Mouse (Mus musculus) embryonic stem cell, embryonic (primary cell): ENCODE data around the gene Rho.

Source experiments
- CTCF ChIA-PET, 4 experiments: fragments of 300-600 bp in 2 of 4; fragments of 350-600 bp in 2 of 4; sonication (Branson Sonifier 250); formaldehyde crosslinking; loops; one replicate each; lab custom pipeline; 2022; ENCODE audit warnings: inconsistent platforms in 2 of 4; lab: Charles Lee
- POLR2A ChIA-PET, 4 experiments: fragments of 300-600 bp in 2 of 4; fragments of 350-600 bp in 2 of 4; sonication (Branson Sonifier 250); formaldehyde crosslinking; loops; one replicate each; lab custom pipeline; 2022; ENCODE audit warnings: antibody characterized with exemption in 4 of 4, inconsistent platforms in 1 of 4; lab: Charles Lee

Rho gene

GRCm38 (mm10) chr6:115931639-115932038, at the start of gene Rho:
TSS of gene Rho (plus strand) at chr6:115931748.
- POLR2A ChIA-PET, result interaction anchor here in 1 of 4 experiments (1.3 kb wide), 1 partner anchor 12 kb away, joined by 3 read pairs; no protein-coding TSS in a partner anchor
- CTCF ChIA-PET, result interaction anchor here in 2 of 4 experiments (0.5 to 1.3 kb wide), 3 partner anchors 30 to 144 kb away, joined by 3 to 6 read pairs (median 5); no protein-coding TSS in a partner anchor

- POLR2A ChIA-PET, result interaction anchor here in 1 of 4 experiments (0.5 to 0.9 kb wide), 2 partner anchors 30 to 322 kb away, joined by 3 read pairs; partner anchors contain the start of gene Ift122
Observed at GRCm38 (mm10) chr6:115884018-115884417, 47.5 kb upstream of the Rho start.

GRCm38 (mm10) chr6:115886894-115887293, 44.7 kb upstream of the Rho start:
- CTCF ChIA-PET, result interaction anchor here in 3 of 4 experiments (0.6 to 2.9 kb wide), 6 partner anchors 14 to 250 kb away, joined by 3 to 9 read pairs (median 4); partner anchors contain the start of genes Efcab12 (in 1 of the 3), Ift122 (in 1 of the 3) and Mbd4 (in 1 of the 3)

More at GRCm38 (mm10) chr6:115884018-115884417, 47.5 kb upstream of the Rho start:
- CTCF ChIA-PET, result no interaction called here

DNA sequence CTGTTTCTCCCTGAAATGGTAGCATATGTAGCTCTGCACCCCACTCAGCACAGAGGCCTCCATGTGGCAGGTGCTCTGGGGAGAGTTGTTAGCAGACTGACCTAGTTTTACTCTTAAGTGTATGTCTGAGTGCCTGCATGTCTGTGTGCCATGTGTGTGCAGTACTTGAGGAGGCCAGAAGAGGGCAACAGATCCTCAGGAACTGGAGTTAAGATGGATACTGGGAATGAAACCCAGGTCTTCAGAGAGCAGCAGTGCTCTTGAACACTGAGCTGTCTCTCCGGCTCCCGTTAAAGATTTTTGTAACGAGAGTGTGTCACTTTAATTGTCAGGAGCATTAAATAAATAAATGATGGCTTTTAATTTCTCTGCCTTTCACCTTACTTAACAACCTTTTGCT, 43.3 kb upstream of the Rho start:
- CTCF ChIA-PET, result interaction anchor here (0.6 to 2.9 kb wide), 20 partner anchors 9 to 744 kb away, joined by 3 to 9 read pairs (median 3); partner anchors contain the start of genes Ift122 (in 1 of the 4) and Mbd4 (in 1 of the 4)
- POLR2A ChIA-PET, result interaction anchor here in 2 of 4 experiments (0.6 to 3.7 kb wide), 9 partner anchors 10 to 733 kb away, joined by 3 to 22 read pairs (median 5); partner anchors contain the start of genes Ift122 (in 1 of the 2), Mbd4 (in 1 of the 2) and Plxnd1 (in 1 of the 2)

More at GRCm38 (mm10) chr6:115886894-115887293, 44.7 kb upstream of the Rho start:
- POLR2A ChIA-PET, result interaction anchor here in 3 of 4 experiments (0.6 to 3.7 kb wide), 20 partner anchors 9 to 311 kb away, joined by 3 to 22 read pairs (median 4); partner anchors contain the start of genes Ift122 (in 2 of the 3), Mbd4 (in 2 of the 3), Efcab12 (in 1 of the 3) and Plxnd1 (in 1 of the 3)

- POLR2A ChIA-PET, result interaction anchor here in 1 of 4 experiments (1.4 kb wide), 1 partner anchor 317 kb away, joined by 3 read pairs; the partner anchor contains the start of gene Washc2
- CTCF ChIA-PET, result interaction anchor here in 1 of 4 experiments (1.2 to 1.5 kb wide), 2 partner anchors 11 to 92 kb away, joined by 4 read pairs; no protein-coding TSS in a partner anchor
Observed at GRCm38 (mm10) chr6:115890601-115891000, 40.9 kb upstream of the Rho start.

GRCm38 (mm10) chr6:115891061-115891460, 40.5 kb upstream of the Rho start:
- ChIA-PET POLR2A (interaction anchor here in 1 of 4 experiments (1.4 kb wide), 1 partner anchor 317 kb away, joined by 3 read pairs; the partner anchor contains the start of gene Washc2), CTCF (interaction anchor here in 1 of 4 experiments (1.2 to 1.5 kb wide), 2 partner anchors 10 to 92 kb away, joined by 4 read pairs; no protein-coding TSS in a partner anchor)

DNA sequence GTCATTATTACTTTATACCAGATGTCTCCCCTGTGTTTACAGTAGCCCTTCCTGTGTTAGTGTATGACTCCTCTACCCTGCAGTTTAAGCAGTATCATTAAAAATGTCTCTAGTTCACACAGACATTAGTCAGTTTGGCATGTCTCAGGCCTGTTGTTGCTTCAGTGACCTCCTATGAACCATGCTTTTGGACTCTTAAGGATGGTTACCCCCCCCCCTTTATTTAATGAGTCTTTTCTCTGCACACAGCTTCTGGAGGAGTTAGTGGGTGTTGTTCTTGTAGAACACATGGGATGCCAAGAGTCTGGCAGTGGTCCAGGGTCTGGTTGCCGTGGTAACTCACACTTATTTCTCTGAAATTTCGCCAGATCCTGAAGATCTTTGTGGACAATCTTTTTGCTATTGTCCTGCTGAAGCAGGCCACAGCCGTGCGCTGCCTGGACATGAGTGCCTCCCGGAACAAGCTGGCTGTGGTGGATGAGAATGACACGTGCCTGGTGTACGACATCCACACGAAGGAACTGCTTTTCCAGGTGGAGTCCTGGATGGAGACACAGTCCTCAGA, 40.0 kb upstream of the Rho start:
- CTCF ChIA-PET, result interaction anchor here in 1 of 4 experiments (1.3 kb wide), 1 partner anchor 678 kb away, joined by 3 read pairs; no protein-coding TSS in a partner anchor

GRCm38 (mm10) chr6:115892363-115892762, 39.2 kb upstream of the Rho start:
- ChIA-PET CTCF (interaction anchor here in 1 of 4 experiments (1.3 kb wide), 1 partner anchor 677 kb away, joined by 3 read pairs; no protein-coding TSS in a partner anchor), POLR2A (interaction anchor here in 1 of 4 experiments (0.6 kb wide), 1 partner anchor 243 kb away, joined by 4 read pairs; no protein-coding TSS in a partner anchor)

More for the DNA sequence above, 40.0 kb upstream of the Rho start:
- POLR2A ChIA-PET, result interaction anchor here in 2 of 4 experiments (0.6 to 1.4 kb wide), 2 partner anchors 243 to 316 kb away, joined by 3 to 4 read pairs; partner anchors contain the start of gene Washc2 (in 1 of the 2)

DNA sequence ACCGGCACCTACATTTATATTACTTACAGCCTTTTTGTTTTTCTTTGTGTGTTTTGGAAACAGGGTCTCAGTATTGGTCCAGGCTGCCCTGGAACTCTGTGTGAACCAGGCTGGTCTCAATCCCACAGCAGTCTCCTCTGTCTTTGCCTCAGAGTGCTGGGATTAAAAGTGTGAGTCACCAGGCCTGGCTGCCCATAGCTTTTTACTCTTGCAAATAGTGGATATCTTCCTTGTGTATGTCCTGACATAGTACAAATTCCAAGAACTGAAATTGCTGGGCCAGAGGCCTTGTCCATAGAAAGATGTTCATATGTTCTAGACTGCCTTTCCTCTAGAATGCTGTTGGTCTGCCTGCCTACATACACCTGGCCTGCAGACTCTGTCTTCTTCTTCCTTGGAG, 35.2 kb upstream of the Rho start:
- ChIA-PET POLR2A (no interaction called here), CTCF (no interaction called here)

- ChIA-PET POLR2A (no interaction called here), CTCF (interaction anchor here in 2 of 4 experiments (0.6 to 0.9 kb wide), 2 partner anchors 9 kb away, joined by 3 to 4 read pairs; no protein-coding TSS in a partner anchor)
Observed at GRCm38 (mm10) chr6:115897117-115897516, 34.4 kb upstream of the Rho start.

DNA sequence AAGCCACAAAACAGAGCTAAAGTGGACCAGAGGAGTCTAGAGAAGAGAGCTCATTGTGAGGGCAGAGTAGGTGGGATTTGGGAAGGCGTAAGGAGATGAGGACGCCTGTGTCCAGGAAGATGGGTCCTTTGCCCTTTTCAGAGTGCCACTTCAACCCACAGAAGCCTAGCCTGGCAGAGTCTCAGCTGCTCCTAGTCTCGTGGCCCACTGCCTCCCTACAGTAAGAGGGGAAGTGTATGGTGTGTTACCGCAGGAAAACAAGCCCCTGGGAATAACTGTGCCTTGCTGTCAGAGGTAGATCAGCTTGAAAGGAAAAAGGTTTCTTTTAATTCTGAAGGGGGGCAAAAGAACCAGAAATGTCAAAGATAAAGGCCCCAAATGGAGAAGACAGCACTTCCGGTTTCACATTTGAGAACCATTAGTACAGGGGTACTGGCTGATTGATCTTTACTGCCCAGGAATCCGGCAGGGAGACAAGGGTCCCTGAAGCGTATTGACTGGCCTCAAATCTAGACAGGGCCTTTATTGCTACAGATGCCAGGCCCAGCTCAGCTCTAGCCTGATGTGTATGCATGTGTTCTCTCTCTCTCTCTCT, 33.5 kb upstream of the Rho start:
- CTCF ChIA-PET, result interaction anchor here in 2 of 4 experiments (0.6 to 0.9 kb wide), 3 partner anchors 10 to 144 kb away, joined by 3 to 4 read pairs (median 3); no protein-coding TSS in a partner anchor

DNA sequence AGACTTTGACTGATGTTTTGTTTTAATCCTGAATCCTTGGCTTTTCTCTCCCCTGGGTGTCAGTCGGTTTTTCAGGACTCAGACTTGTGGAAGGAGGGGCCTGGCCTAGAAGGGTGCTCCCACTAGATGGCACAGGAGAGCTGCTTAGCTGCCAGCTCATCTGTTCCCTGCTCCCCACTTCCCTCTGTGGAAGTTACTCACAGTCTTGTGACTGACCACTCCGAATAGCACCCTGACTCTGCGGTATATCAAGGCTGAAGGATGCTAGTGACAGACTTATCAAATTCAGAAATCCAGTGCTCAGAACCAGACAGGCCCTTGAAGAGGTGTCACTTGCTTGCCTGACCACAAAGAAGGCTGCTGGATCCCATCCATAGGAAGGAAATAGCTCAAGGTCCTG, 30.5 kb upstream of the Rho start:
- ChIA-PET POLR2A (interaction anchor here in 3 of 4 experiments (0.6 to 1.7 kb wide), 7 partner anchors 10 to 206 kb away, joined by 3 to 6 read pairs (median 4); partner anchors contain the start of genes Ift122 (in 1 of the 3) and Mbd4 (in 1 of the 3)), CTCF (interaction anchor here in 3 of 4 experiments (0.5 to 1.6 kb wide), 17 partner anchors 11 to 370 kb away, joined by 3 to 8 read pairs (median 3); partner anchors contain the start of genes Ift122 (in 1 of the 3) and Mbd4 (in 1 of the 3))

More for the DNA sequence above, 33.5 kb upstream of the Rho start:
- POLR2A ChIA-PET, result interaction anchor here in 1 of 4 experiments (0.6 to 2.3 kb wide), 2 partner anchors 10 to 63 kb away, joined by 4 to 11 read pairs; no protein-coding TSS in a partner anchor

GRCm38 (mm10) chr6:115901489-115901931, 30.0 kb upstream of the Rho start:
- ChIA-PET CTCF (interaction anchor here in 3 of 4 experiments (0.6 to 1.6 kb wide), 15 partner anchors 11 to 229 kb away, joined by 3 to 8 read pairs (median 3); partner anchors contain the start of genes Ift122 (in 1 of the 3) and Mbd4 (in 1 of the 3)), POLR2A (interaction anchor here in 1 of 4 experiments (0.6 to 1.7 kb wide), 5 partner anchors 9 to 206 kb away, joined by 3 to 6 read pairs (median 4); partner anchors contain the start of genes Ift122 and Mbd4)

DNA sequence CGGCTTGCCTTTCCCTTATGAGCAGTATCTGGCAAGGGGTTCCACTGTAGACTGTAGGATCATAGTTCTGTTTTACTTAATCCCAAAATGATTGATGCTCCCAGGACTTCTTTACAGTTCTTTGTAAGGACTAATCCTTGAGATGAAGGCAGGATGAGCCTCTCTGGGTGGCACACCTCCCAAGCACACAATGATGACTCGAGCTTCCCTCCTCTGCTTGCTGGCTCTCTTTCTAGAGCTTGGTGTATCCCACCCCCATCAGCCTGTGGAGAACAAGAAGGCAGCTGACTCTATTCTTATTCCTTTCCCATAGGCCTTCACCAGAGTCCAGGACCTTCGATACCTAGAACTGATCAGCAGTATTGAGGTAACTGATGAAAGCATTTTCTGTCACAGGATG, 29.0 kb upstream of the Rho start:
- POLR2A ChIA-PET, result no interaction called here
- CTCF ChIA-PET, result interaction anchor here in 3 of 4 experiments (0.5 to 1.6 kb wide), 4 partner anchors 14 to 143 kb away, joined by 3 read pairs; no protein-coding TSS in a partner anchor

DNA sequence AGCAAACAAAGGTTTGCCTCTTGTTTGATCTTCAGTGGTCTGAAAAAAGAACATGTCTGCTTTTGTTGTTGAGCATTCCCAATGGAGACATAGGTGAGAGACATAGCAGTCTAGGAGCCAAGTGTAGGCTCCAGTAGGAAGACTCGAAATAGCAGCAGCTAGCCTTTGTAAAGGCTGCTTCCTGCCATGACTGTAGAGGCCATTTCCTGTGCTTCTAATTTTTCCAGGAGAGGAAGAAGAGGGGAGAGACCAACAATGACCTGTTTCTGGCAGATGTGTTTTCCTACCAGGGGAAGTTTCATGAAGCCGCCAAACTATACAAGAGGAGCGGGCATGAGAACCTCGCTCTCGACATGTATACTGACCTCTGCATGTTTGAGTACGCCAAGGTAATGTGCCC, 26.0 kb upstream of the Rho start:
- ChIA-PET CTCF (no interaction called here), POLR2A (interaction anchor here in 2 of 4 experiments (0.9 to 1.3 kb wide), 3 partner anchors 10 to 19 kb away, joined by 3 read pairs; no protein-coding TSS in a partner anchor)

DNA sequence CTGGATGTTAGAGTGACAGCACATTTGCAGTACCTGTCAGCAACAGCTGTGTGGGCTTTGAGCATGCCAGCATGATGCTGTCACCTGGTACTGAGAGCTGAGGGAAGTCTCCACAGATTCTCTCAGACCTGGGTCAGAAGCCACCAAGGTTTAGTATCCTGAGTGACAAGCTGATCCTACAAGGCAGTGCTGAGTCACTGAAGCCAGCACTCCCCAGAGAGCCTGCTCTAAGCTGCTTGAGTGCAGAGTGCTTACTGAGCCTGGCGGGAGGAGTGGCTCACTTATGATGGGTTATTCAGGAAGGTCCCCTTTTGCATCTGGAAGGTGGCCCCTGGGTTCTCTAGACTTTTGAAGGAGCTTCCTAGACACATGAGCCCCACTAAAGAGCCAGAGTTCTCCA, 25.1 kb upstream of the Rho start:
- ChIA-PET POLR2A (interaction anchor here in 1 of 4 experiments (0.5 to 1.3 kb wide), 3 partner anchors 9 to 105 kb away, joined by 3 to 5 read pairs (median 3); no protein-coding TSS in a partner anchor), CTCF (no interaction called here)

GRCm38 (mm10) chr6:115906871-115907270, 24.7 kb upstream of the Rho start:
- CTCF ChIA-PET, result interaction anchor here in 1 of 4 experiments (0.6 kb wide), 1 partner anchor 104 kb away, joined by 4 read pairs; no protein-coding TSS in a partner anchor

More at GRCm38 (mm10) chr6:115906871-115907270, 24.7 kb upstream of the Rho start:
- POLR2A ChIA-PET, result interaction anchor here in 1 of 4 experiments (0.5 to 1.3 kb wide), 2 partner anchors 9 to 105 kb away, joined by 3 to 5 read pairs; no protein-coding TSS in a partner anchor
